Comparison of ENCODE assay signal across 13 mouse cellular contexts in genomic region chr3:21824101-21824880, GRCm38 (mm10).
DNase-seq lines count a peak whose midpoint lies in the region; ATAC-seq and TF ChIP-seq lines count a peak whose summit lies in the region.
"Had no signal": no experiment of that assay in that cellular context is flagged by ENCODE, and none has a peak within 500 bp of the region (broad histone marks: within the 10 kb centered on the region; RNA-seq: fewer than 3 reads in every experiment).

No protein-coding gene starts in this region.

- H3K36me3 ChIP-seq in forebrain, embryonic 12.5 days (replicated peaks): no peaks in the 10 kb centered on the region
- H3K36me3 ChIP-seq in hindbrain, embryonic 15.5 days: no peaks in the 10 kb centered on the region
- H3K36me3 ChIP-seq in midbrain, embryonic 16.5 days (ENCODE audit: control insufficient read depth, insufficient read depth, low read length): no peaks in the 10 kb centered on the region
- no peaks in the 10 kb centered on the region for H3K36me3 ChIP-seq in intestine, embryonic 15.5 days
- H3K36me3 ChIP-seq: G1E had no signal

- peaks cover 10% of the 10 kb centered on the region for H3K4me1 ChIP-seq in forebrain, embryonic 12.5 days
- H3K4me1 ChIP-seq in hindbrain, embryonic 15.5 days (replicated peaks): peaks cover 12% of the 10 kb centered on the region
- peaks cover 6% of the 10 kb centered on the region; the same call in 1 of the 2 replicates for H3K4me1 ChIP-seq in midbrain, embryonic 16.5 days (ENCODE audit: control insufficient read depth, insufficient read depth, low read length)
- H3K4me1 ChIP-seq in intestine, embryonic 15.5 days (replicated peaks): no peaks in the 10 kb centered on the region

- H3K9ac ChIP-seq in forebrain, embryonic 12.5 days: no peak overlapping the region
- H3K9ac ChIP-seq in hindbrain, embryonic 15.5 days: no peak overlapping the region
- no peak overlapping the region for H3K9ac ChIP-seq in midbrain, embryonic 16.5 days (ENCODE audit: low read depth, low read length)
- H3K9ac ChIP-seq in intestine, embryonic 15.5 days: no peak overlapping the region

- WGBS in forebrain, embryonic 12.5 days: 39% methylated on average over 8 of the region's 8 CpGs
- 29% methylated on average over 8 of the region's 8 CpGs for WGBS in hindbrain, embryonic 15.5 days
- 25% methylated on average over 8 of the region's 8 CpGs for WGBS in midbrain, embryonic 16.5 days
- 58% methylated on average over 8 of the region's 8 CpGs for WGBS in intestine, embryonic 15.5 days

- H3K27me3 ChIP-seq in forebrain, embryonic 12.5 days: no peaks in the 10 kb centered on the region
- no peaks in the 10 kb centered on the region for H3K27me3 ChIP-seq in hindbrain, embryonic 15.5 days
- H3K27me3 ChIP-seq in midbrain, embryonic 16.5 days (ENCODE audit: control insufficient read depth, insufficient read depth, low read depth, low read length): no peaks in the 10 kb centered on the region
- H3K27me3 ChIP-seq in intestine, embryonic 15.5 days (replicated peaks): no peaks in the 10 kb centered on the region

- no peaks in the 10 kb centered on the region for H3K9me3 ChIP-seq in forebrain, embryonic 12.5 days
- H3K9me3 ChIP-seq in hindbrain, embryonic 15.5 days: no peaks in the 10 kb centered on the region
- no peaks in the 10 kb centered on the region for H3K9me3 ChIP-seq in midbrain, embryonic 16.5 days (replicated peaks; ENCODE audit: control insufficient read depth, low read length, poor library complexity, severe bottlenecking)
- H3K9me3 ChIP-seq in intestine, embryonic 15.5 days: no peaks in the 10 kb centered on the region
- H3K9me3 ChIP-seq: G1E had no signal

- DNase-seq in layer of hippocampus, adult 2 months (ENCODE audit: low spot score in 2 of 2): no peak
- DNase-seq in layer of hippocampus, postnatal 25 days (ENCODE audit: extremely low spot score in 1 of 2, low spot score in 1 of 2): no peak
- DNase-seq in thymus, postnatal 25 days: no peak
- DNase-seq: cerebellum, adult 8-10 months; lung, adult 2 months had no signal

- H3K27ac ChIP-seq in layer of hippocampus, adult 2 months: peak overlapping the region; percentile 51; the same call in 1 of the 2 replicates
- H3K27ac ChIP-seq in forebrain, embryonic 12.5 days: no peak overlapping the region
- H3K27ac ChIP-seq in hindbrain, embryonic 15.5 days (replicated peaks): peak overlapping the region; percentile 49; the same call in 1 of the 2 replicates
- H3K27ac ChIP-seq in midbrain, embryonic 16.5 days (ENCODE audit: low read length): no peak overlapping the region
- H3K27ac ChIP-seq in intestine, embryonic 15.5 days: no peak overlapping the region
- H3K27ac ChIP-seq: kidney, postnatal 0 days had no signal

- no peak for TF ChIP-seq CTCF in layer of hippocampus, adult 2 months (conservative IDR thresholded peaks at IDR 0.05)

- H3K4me3 ChIP-seq in layer of hippocampus, adult 2 months: no peak overlapping the region
- no peak overlapping the region for H3K4me3 ChIP-seq in forebrain, embryonic 12.5 days (replicated peaks)
- H3K4me3 ChIP-seq in hindbrain, embryonic 15.5 days: no peak overlapping the region
- no peak overlapping the region for H3K4me3 ChIP-seq in midbrain, embryonic 16.5 days (ENCODE audit: low read depth, low read length)
- H3K4me3 ChIP-seq in intestine, embryonic 15.5 days (replicated peaks): no peak overlapping the region
- H3K4me3 ChIP-seq: erythroblast, embryonic 14.5 days had no signal

- ATAC-seq in forebrain, embryonic 12.5 days (ENCODE audit: low FRiP score): peak; percentile 70; the same call in 1 of the 2 replicates
- peak; percentile 80; the same call in 1 of the 2 replicates for ATAC-seq in hindbrain, embryonic 15.5 days (ENCODE audit: low FRiP score, low read depth)
- peak; percentile 75 for ATAC-seq in midbrain, embryonic 16.5 days
- no peak for ATAC-seq in CD4-positive, CD25-positive, alpha-beta regulatory T cell, adult 4 months
- no peak for ATAC-seq in intestine, embryonic 15.5 days

- H3K4me2 ChIP-seq in forebrain, embryonic 12.5 days: no peak overlapping the region
- H3K4me2 ChIP-seq in hindbrain, embryonic 15.5 days: no peak overlapping the region
- no peak overlapping the region for H3K4me2 ChIP-seq in midbrain, embryonic 16.5 days (ENCODE audit: low read length)
- H3K4me2 ChIP-seq in intestine, embryonic 15.5 days (replicated peaks): no peak overlapping the region

Comparison
In these comparisons a context has a peak if more than half of its experiments do, and no peak if none do; other contexts are left out.
1. H3K27ac ChIP-seq: peak in layer of hippocampus, adult 2 months (single experiment) and hindbrain, embryonic 15.5 days (single experiment); none in forebrain, embryonic 12.5 days (single experiment), midbrain, embryonic 16.5 days (single experiment) and intestine, embryonic 15.5 days (single experiment).
2. ATAC-seq: peak in forebrain, embryonic 12.5 days (single experiment), hindbrain, embryonic 15.5 days (single experiment) and midbrain, embryonic 16.5 days (single experiment); none in CD4-positive, CD25-positive, alpha-beta regulatory T cell, adult 4 months (single experiment) and intestine, embryonic 15.5 days (single experiment).